Mouse (Mus musculus) thymus, adult 2 months (tissue): ENCODE measurements around the gene Nmnat2. TPM values are rescaled to one million over a fixed set of nuclear protein-coding genes. Genes with fewer than 3 reads are reported as not detected.

Experiments used
- DNase-seq: peaks from one replicate; pipeline ENCODE4 v3.0.0; 2021
- H3K27ac ChIP-seq: fragments of 200-500 bp; 2 replicates; pipeline ENCODE4 v1.5.1; 2012; ENCODE audit warnings: low read length, control low read depth; ENCODE audit not compliant: control insufficient read depth, insufficient read depth
- H3K27me3 ChIP-seq: fragments of 200-500 bp; 2 replicates; pipeline ENCODE4 v1.6.1; 2012; ENCODE audit warnings: mild to moderate bottlenecking, low read length, moderate library complexity, mixed read lengths; ENCODE audit not compliant: control insufficient read depth, insufficient read depth
- H3K36me3 ChIP-seq: fragments of 200-500 bp; 2 replicates; pipeline ENCODE4 v1.6.1; 2012; ENCODE audit warnings: mild to moderate bottlenecking, low read length, moderate library complexity; ENCODE audit not compliant: control insufficient read depth, insufficient read depth
- H3K4me1 ChIP-seq: fragments of 200-500 bp; replicated peaks from 2 replicates; pipeline ENCODE4 v1.6.1; 2012; ENCODE audit warnings: low read length; ENCODE audit not compliant: control insufficient read depth, insufficient read depth
- H3K4me3 ChIP-seq: fragments of 200-500 bp; 2 replicates; pipeline ENCODE4 v1.5.1; 2012; ENCODE audit warnings: mild to moderate bottlenecking, low read length, control low read depth, moderate library complexity; ENCODE audit not compliant: control insufficient read depth, insufficient read depth
- CTCF ChIP-seq: fragments of 200-500 bp; IDR thresholded peaks from 2 replicates; pipeline ENCODE4 v1.5.1; 2012; ENCODE audit warnings: mild to moderate bottlenecking, control low read depth, low read length, moderate library complexity, borderline replicate concordance; ENCODE audit not compliant: control insufficient read depth, poor library complexity, insufficient read depth; ENCODE audit errors: extremely low read depth
- POLR2A ChIP-seq: fragments of 200-500 bp; IDR thresholded peaks from 2 replicates; pipeline ENCODE4 v1.6.1; 2012; ENCODE audit warnings: mild to moderate bottlenecking, low read length, control low read depth, moderate library complexity; ENCODE audit not compliant: control insufficient read depth, poor library complexity, insufficient read depth; ENCODE audit errors: extremely low read depth
- WGBS: fragments of 180-500 bp; shearing (Covaris S2); methylation state at CpG from one replicate; pipeline ENCODE4 v1.1.7; 2018; 5-methylcytosine and 5-hydroxymethylcytosine counted together
- polyA plus RNA-seq: library from polyadenylated mRNA; depleted of rRNA; stranded (reverse); fragments of >200 nt; gene quantifications from 2 replicates; pipeline ENCODE4 v1.2.3, GENCODE M21; 2012

The Nmnat2 gene
- polyA plus RNA-seq, 1 experiment, result 1.1 TPM

- 85% methylated on average over 3 of the region's 3 CpGs for WGBS
- no peak overlapping the region for H3K27ac ChIP-seq
- no peaks in the 10 kb centered on the region for H3K36me3 ChIP-seq
- H3K4me3 ChIP-seq, result no peak overlapping the region
- no peaks in the 10 kb centered on the region for H3K4me1 ChIP-seq
- no peak for TF ChIP-seq POLR2A
- TF ChIP-seq CTCF, result no peak
- no peak for DNase-seq
- H3K27me3 ChIP-seq, result no peaks in the 10 kb centered on the region
Measured at GRCm38 (mm10) chr1:152975144-152975543, 20.4 kb downstream of the Nmnat2 start.

- no peak for TF ChIP-seq CTCF
- no peak for TF ChIP-seq POLR2A
- Histone ChIP-seq H3K4me3 (no peak overlapping the region), H3K27me3 (no peaks in the 10 kb centered on the region), H3K27ac (no peak overlapping the region), H3K4me1 (no peaks in the 10 kb centered on the region), H3K36me3 (no peaks in the 10 kb centered on the region)
- DNase-seq, result no peak
- WGBS, result 95% methylated on average over 8 of the region's 8 CpGs
Measured at GRCm38 (mm10) chr1:152978700-152979099, 23.9 kb downstream of the Nmnat2 start.

- no peak overlapping the region for H3K4me3 ChIP-seq
- TF ChIP-seq CTCF (no peak), POLR2A (no peak)
- no peaks in the 10 kb centered on the region for H3K36me3 ChIP-seq
- DNase-seq, result no peak
- no peaks in the 10 kb centered on the region for H3K27me3 ChIP-seq
- H3K27ac ChIP-seq, result no peak overlapping the region
- 98% methylated on average over 14 of the region's 14 CpGs for WGBS
- H3K4me1 ChIP-seq, result no peaks in the 10 kb centered on the region
Measured at GRCm38 (mm10) chr1:152983416-152983815, 28.6 kb downstream of the Nmnat2 start.

GRCm38 (mm10) chr1:152986981-152987380 is 32.2 kb downstream of the Nmnat2 start:
- no peaks in the 10 kb centered on the region for H3K27me3 ChIP-seq
- no peak for TF ChIP-seq POLR2A
- no peak for TF ChIP-seq CTCF
- H3K36me3 ChIP-seq, result no peaks in the 10 kb centered on the region
- 91% methylated on average over 3 of the region's 3 CpGs for WGBS
- H3K27ac ChIP-seq, result no peak overlapping the region
- no peak overlapping the region for H3K4me3 ChIP-seq
- no peaks in the 10 kb centered on the region for H3K4me1 ChIP-seq
- no peak for DNase-seq

DNA sequence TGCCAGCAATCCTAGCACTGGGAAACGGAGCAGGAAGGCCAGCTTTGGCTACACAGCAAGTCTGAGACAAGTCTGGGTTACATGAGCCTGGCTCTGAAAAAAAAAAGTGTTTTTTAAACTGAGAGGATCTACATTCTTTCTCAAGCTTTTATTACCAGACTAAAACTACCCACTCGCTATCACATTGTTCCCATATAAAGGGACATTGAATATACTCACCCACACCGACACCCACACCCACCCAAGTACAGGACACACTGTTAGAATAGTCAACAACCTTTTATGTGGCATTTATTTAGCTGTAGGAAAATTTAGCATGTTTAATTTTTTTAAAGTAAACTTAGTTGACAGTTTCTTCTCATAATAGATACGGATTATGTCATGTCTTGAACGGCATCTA is 35.3 kb downstream of the Nmnat2 start:
- DNase-seq, result no peak
- Histone ChIP-seq H3K27me3 (no peaks in the 10 kb centered on the region), H3K4me1 (no peaks in the 10 kb centered on the region), H3K36me3 (no peaks in the 10 kb centered on the region), H3K27ac (no peak overlapping the region), H3K4me3 (no peak overlapping the region)
- 94% methylated on average over 5 of the region's 5 CpGs for WGBS
- no peak for TF ChIP-seq CTCF
- no peak for TF ChIP-seq POLR2A

- no peaks in the 10 kb centered on the region for H3K27me3 ChIP-seq
- DNase-seq, result no peak
- WGBS, result 82% methylated on average over 6 of the region's 6 CpGs
- no peaks in the 10 kb centered on the region for H3K36me3 ChIP-seq
- TF ChIP-seq POLR2A, result no peak
- no peak for TF ChIP-seq CTCF
- H3K27ac ChIP-seq, result no peak overlapping the region
- no peaks in the 10 kb centered on the region for H3K4me1 ChIP-seq
- H3K4me3 ChIP-seq, result no peak overlapping the region
Measured at GRCm38 (mm10) chr1:152992271-152993134, 37.7 kb downstream of the Nmnat2 start.

DNA sequence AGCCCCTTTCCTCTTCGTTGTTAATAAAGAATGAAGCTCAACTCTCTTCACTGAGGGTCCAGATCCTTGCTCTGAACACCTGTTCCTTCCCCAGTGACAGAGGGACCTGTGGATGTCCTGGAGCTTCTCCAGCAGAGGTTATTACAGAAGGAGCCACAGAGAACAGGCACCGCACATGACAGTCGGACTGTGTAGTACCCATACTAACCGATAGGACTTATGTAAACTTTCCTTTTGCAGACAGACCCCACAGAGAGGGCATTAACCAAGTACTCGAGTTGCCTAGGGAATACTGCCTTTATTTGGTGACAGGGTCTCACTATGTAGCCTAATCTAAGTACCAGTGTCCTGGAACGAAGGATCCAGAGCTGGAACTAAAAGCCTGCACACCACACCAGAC is 39.0 kb downstream of the Nmnat2 start:
- H3K4me1 ChIP-seq, result no peaks in the 10 kb centered on the region
- no peaks in the 10 kb centered on the region for H3K27me3 ChIP-seq
- no peak overlapping the region for H3K27ac ChIP-seq
- TF ChIP-seq POLR2A, result no peak
- TF ChIP-seq CTCF, result no peak
- WGBS, result 90% methylated on average over 6 of the region's 6 CpGs
- no peak overlapping the region for H3K4me3 ChIP-seq
- DNase-seq, result no peak
- no peaks in the 10 kb centered on the region for H3K36me3 ChIP-seq
